Mouse (Mus musculus) limb, embryonic 14.5 days (tissue): ENCODE results near the gene Jrkl. TPM values are rescaled to one million over a fixed set of nuclear protein-coding genes. Genes with fewer than 3 reads are reported as not detected.

Source experiments
- ATAC-seq: fragments of 200-750 bp; cut with Nextera tagmentation; 2 replicates; pipeline ENCODE4 v1.8.0; 2017; ENCODE audit warnings: low read depth, moderate number of reproducible peaks, moderate TSS enrichment; ENCODE audit not compliant: low FRiP score
- DNase-seq: peaks from one replicate; pipeline ENCODE4 v3.0.0-alpha.2; 2015; ENCODE audit warnings: low spot score
- H3K27ac ChIP-seq: fragments of 300-500 bp; sonication (generic); replicated peaks from 2 replicates; pipeline ENCODE4 v1.5.1; 2014; ENCODE audit warnings: low read depth, mild to moderate bottlenecking, low read length, moderate library complexity, mixed read lengths
- H3K27me3 ChIP-seq: fragments of 300-500 bp; sonication (generic); 2 replicates; pipeline ENCODE4 v1.6.1; 2014; ENCODE audit warnings: low read length, mixed read lengths; ENCODE audit not compliant: control insufficient read depth, insufficient read depth
- H3K36me3 ChIP-seq: fragments of 300-500 bp; sonication (generic); 2 replicates; pipeline ENCODE4 v1.6.1; 2014; ENCODE audit warnings: mild to moderate bottlenecking, low read length, moderate library complexity, mixed read lengths; ENCODE audit not compliant: control insufficient read depth, insufficient read depth
- H3K4me1 ChIP-seq: fragments of 300-500 bp; sonication (generic); 2 replicates; pipeline ENCODE4 v1.6.1; 2014; ENCODE audit warnings: antibody characterized with exemption, low read length, mixed read lengths; ENCODE audit not compliant: control insufficient read depth, insufficient read depth
- H3K4me2 ChIP-seq: fragments of 300-500 bp; sonication (generic); replicated peaks from 2 replicates; pipeline ENCODE4 v1.6.1; 2014; ENCODE audit warnings: low read depth, mild to moderate bottlenecking, low read length, moderate library complexity; ENCODE audit not compliant: severe bottlenecking
- H3K4me3 ChIP-seq: fragments of 300-500 bp; sonication (generic); replicated peaks from 2 replicates; pipeline ENCODE4 v1.5.1; 2014; ENCODE audit warnings: low read length
- H3K9ac ChIP-seq: fragments of 300-500 bp; sonication (generic); 2 replicates; pipeline ENCODE4 v1.6.1; 2014; ENCODE audit warnings: mild to moderate bottlenecking, low read depth, low read length, moderate library complexity; ENCODE audit not compliant: severe bottlenecking
- H3K9me3 ChIP-seq: fragments of 300-500 bp; sonication (generic); 2 replicates; pipeline ENCODE4 v1.6.1; 2016; ENCODE audit warnings: low read length; ENCODE audit not compliant: control insufficient read depth
- POLR2A ChIP-seq: fragments of 200-500 bp; IDR thresholded peaks from 2 replicates; pipeline ENCODE4 v1.8.0; 2012; ENCODE audit warnings: inconsistent platforms, mild to moderate bottlenecking, moderate library complexity, borderline replicate concordance; ENCODE audit not compliant: insufficient read depth, insufficient read length; ENCODE audit errors: extremely low read depth
- WGBS: fragments of 180-500 bp; shearing (Covaris S2); extraction: QIAGEN DNeasy Blood & Tissue Kit; methylation state at CpG from one replicate; pipeline ENCODE4 v1.1.7; 2014; 5-methylcytosine and 5-hydroxymethylcytosine counted together
- polyA plus RNA-seq, 2 experiments: library from polyadenylated mRNA; depleted of rRNA in 1 of 2; stranded (reverse) in 1 of 2; unstranded in 1 of 2; fragments of >200 nt; fragmentation: Nextera tagmentation in 1 of 2; extraction: Ambion mirVana in 1 of 2; gene quantifications; 2 replicates each; pipeline versions ENCODE4 v1.2.1 to v1.2.3; 2012 to 2014

Gene Jrkl
- polyA plus RNA-seq, 2 experiments: 6.0 to 8.2 TPM

- no peaks in the 10 kb centered on the region for H3K9me3 ChIP-seq
Measured at GRCm38 (mm10) chr9:13230553-13230952, 15.1 kb downstream of the Jrkl start.

GRCm38 (mm10) chr9:13225872-13226271 lies 19.8 kb downstream of the Jrkl start:
- no peaks in the 10 kb centered on the region for H3K4me1 ChIP-seq
- H3K9me3 ChIP-seq: no peaks in the 10 kb centered on the region
- DNase-seq: no peak
- WGBS: 70% methylated on average over 1 of the region's 1 CpGs
- H3K4me2 ChIP-seq: no peak overlapping the region
- no peak overlapping the region for H3K4me3 ChIP-seq
- TF ChIP-seq POLR2A: no peak
- no peaks in the 10 kb centered on the region for H3K27me3 ChIP-seq
- H3K36me3 ChIP-seq: no peaks in the 10 kb centered on the region
- no peak for ATAC-seq
- H3K9ac ChIP-seq: no peak overlapping the region
- H3K27ac ChIP-seq: no peak overlapping the region

More at GRCm38 (mm10) chr9:13230553-13230952, 15.1 kb downstream of the Jrkl start:
- H3K27me3 ChIP-seq: no peaks in the 10 kb centered on the region
- H3K4me1 ChIP-seq: no peaks in the 10 kb centered on the region
- WGBS: 16% methylated on average over 4 of the region's 4 CpGs
- DNase-seq (no peak), ATAC-seq (no peak)
- H3K4me3 ChIP-seq: no peak overlapping the region
- H3K27ac ChIP-seq: no peak overlapping the region
- no peak overlapping the region for H3K4me2 ChIP-seq
- no peaks in the 10 kb centered on the region for H3K36me3 ChIP-seq
- TF ChIP-seq POLR2A: no peak
- H3K9ac ChIP-seq: no peak overlapping the region

DNA sequence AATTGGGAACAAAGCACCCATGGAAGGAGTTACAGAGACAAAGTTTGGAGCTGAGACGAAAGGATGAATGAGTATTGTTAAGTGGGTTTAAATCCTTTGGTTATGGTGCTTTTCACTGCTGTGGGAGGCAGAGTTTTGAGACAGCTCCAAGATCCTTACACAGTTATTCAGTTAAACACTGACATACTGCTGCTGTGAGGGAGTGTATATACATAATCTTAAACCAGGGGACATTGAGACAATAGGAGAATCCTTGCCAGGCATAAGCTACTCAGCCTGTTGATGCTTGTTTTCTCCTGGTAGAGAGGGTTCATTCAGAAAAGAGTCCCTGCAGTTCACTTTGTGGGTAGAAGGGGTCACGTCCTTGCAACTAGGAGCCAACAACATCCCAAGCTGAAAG lies 39.3 kb downstream of the Jrkl start:
- 70% methylated on average over 2 of the region's 2 CpGs for WGBS
- no peaks in the 10 kb centered on the region for H3K4me1 ChIP-seq

GRCm38 (mm10) chr9:13203681-13204080 lies 41.9 kb downstream of the Jrkl start:
- DNase-seq (no peak), ATAC-seq (no peak)
- Histone ChIP-seq H3K4me2 (no peak overlapping the region), H3K27me3 (no peaks in the 10 kb centered on the region), H3K36me3 (no peaks in the 10 kb centered on the region), H3K4me3 (no peak overlapping the region), H3K4me1 (no peaks in the 10 kb centered on the region), H3K9me3 (no peaks in the 10 kb centered on the region), H3K27ac (no peak overlapping the region), H3K9ac (no peak overlapping the region)
- WGBS: 80% methylated on average over 5 of the region's 5 CpGs
- TF ChIP-seq POLR2A: no peak

More for the DNA sequence above, 39.3 kb downstream of the Jrkl start:
- TF ChIP-seq POLR2A: no peak
- Histone ChIP-seq H3K27ac (no peak overlapping the region), H3K9ac (no peak overlapping the region), H3K36me3 (no peaks in the 10 kb centered on the region), H3K27me3 (no peaks in the 10 kb centered on the region), H3K9me3 (no peaks in the 10 kb centered on the region), H3K4me2 (no peak overlapping the region), H3K4me3 (no peak overlapping the region)
- DNase-seq: no peak
- ATAC-seq: no peak

GRCm38 (mm10) chr9:13203109-13203508 lies 42.5 kb downstream of the Jrkl start:
- Histone ChIP-seq H3K36me3 (no peaks in the 10 kb centered on the region), H3K27ac (no peak overlapping the region), H3K4me1 (no peaks in the 10 kb centered on the region), H3K27me3 (no peaks in the 10 kb centered on the region), H3K9ac (no peak overlapping the region), H3K9me3 (no peaks in the 10 kb centered on the region), H3K4me3 (no peak overlapping the region), H3K4me2 (no peak overlapping the region)
- ATAC-seq (no peak), DNase-seq (no peak)
- no peak for TF ChIP-seq POLR2A
- 74% methylated on average over 1 of the region's 1 CpGs for WGBS

GRCm38 (mm10) chr9:13200079-13200478 lies 45.5 kb downstream of the Jrkl start:
- no peak overlapping the region for H3K27ac ChIP-seq
- H3K9me3 ChIP-seq: no peaks in the 10 kb centered on the region
- no peak for DNase-seq
- no peak for TF ChIP-seq POLR2A
- no peak for ATAC-seq
- 67% methylated on average over 3 of the region's 3 CpGs for WGBS
- H3K9ac ChIP-seq: no peak overlapping the region
- no peaks in the 10 kb centered on the region for H3K27me3 ChIP-seq
- H3K36me3 ChIP-seq: no peaks in the 10 kb centered on the region
- H3K4me1 ChIP-seq: no peaks in the 10 kb centered on the region
- H3K4me2 ChIP-seq: no peak overlapping the region
- no peak overlapping the region for H3K4me3 ChIP-seq
